Mouse (Mus musculus): ENCODE results near the gene Krtap6-1.
"Not testable (repeated sequence)": the region's sequence is repeated elsewhere in the genome, so short reads cannot be mapped to it uniquely, and the experiment has no call there.

The Krtap6-1 gene

GRCm38 (mm10) chr16:89031399-89031798 lies at the start of gene Krtap6-1:
Gene Krtap6-1, plus strand, starts transcription at chr16:89031699.
- DNase-seq (ENCODE audit: extremely low read depth, insufficient read length, low spot score), result not testable (repeated sequence)

DNA sequence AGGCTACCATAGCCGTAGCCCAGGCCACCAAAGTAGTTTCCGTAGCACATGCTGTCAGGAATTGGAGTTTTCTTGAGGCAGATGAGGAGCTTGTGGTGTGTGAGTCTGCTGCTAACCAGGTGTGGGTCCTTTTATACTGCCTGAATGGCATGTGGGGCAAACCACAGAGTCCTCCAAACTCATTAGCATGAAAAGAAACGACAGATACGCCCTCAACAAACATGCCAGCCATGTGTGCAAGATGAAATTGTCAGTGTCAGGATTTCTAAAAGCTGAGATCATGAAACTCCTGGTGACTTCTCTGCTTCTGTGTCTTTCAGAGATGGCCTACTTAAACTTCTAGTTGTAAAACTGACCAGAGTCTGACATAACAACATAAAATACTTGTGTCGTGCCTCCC lies 20.8 kb upstream of the Krtap6-1 start, which contains the start of gene Krtap22-2:
TSS of gene Krtap22-2 (minus strand) at position 101 of the 400 bp plus-strand sequence.
- no peak for DNase-seq (ENCODE audit: extremely low read depth, insufficient read length, low spot score)

DNA sequence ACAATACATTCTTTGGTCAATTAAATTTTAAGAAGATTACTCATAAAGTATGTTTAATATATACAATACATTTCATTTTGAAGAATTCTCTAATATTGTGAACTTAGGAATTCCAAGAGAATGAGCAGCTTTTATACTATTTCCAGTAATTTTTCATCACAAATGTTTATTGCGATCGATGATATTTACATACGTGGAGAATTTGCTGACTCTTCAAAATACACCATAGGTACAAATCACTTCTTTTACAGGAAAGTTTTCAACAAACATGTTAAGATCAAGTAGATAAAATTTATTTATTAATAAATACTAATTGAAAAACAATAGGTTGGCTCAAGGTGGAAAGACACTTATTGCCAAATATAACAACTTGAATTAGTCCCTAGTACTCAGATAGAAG lies 17.5 kb upstream of the Krtap6-1 start:
- DNase-seq (ENCODE audit: extremely low read depth, insufficient read length, low spot score), result no peak

DNA sequence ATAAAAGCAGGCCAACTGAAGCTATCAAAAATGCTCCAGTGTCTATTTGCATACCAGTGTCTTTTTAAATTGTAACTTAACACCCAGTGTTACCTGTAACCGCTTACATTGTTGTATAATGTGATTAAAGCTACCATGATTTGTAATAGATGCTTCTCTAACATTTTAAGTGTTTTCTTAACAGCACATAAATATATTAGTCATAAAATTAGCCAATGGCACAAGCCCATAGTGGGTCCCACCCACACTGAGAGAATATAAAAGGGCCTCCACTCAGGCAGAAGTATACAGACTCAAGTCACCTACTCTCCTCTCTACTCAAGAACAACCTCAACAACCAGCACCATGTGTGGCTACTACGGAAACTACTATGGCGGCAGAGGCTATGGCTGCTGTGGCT lies 16.5 kb upstream of the Krtap6-1 start, which contains the start of gene Gm10229:
TSS of gene Gm10229 (plus strand) at position 301 of the 400 bp plus-strand sequence.
- not testable (repeated sequence) for DNase-seq (ENCODE audit: extremely low read depth, insufficient read length, low spot score)

- not testable (repeated sequence) for DNase-seq (ENCODE audit: extremely low read depth, insufficient read length, low spot score)
Measured at GRCm38 (mm10) chr16:89041372-89041771, 9.9 kb downstream of the Krtap6-1 start, which contains the start of gene Gm10228. Gene Gm10228, minus strand, starts transcription at chr16:89041472.

GRCm38 (mm10) chr16:89047783-89048182 lies 16.3 kb downstream of the Krtap6-1 start, which contains the start of gene Krtap6-5:
Gene Krtap6-5, minus strand, starts transcription at chr16:89047883.
- no peak for DNase-seq (ENCODE audit: extremely low read depth, insufficient read length, low spot score)

GRCm38 (mm10) chr16:89063902-89064301 lies 32.4 kb downstream of the Krtap6-1 start, which contains the start of gene 1110025L11Rik:
Gene 1110025L11Rik, minus strand, starts transcription at chr16:89064002.
- DNase-seq (ENCODE audit: extremely low read depth, insufficient read length, low spot score), result not testable (repeated sequence)

- not testable (repeated sequence) for DNase-seq (ENCODE audit: extremely low read depth, insufficient read length, low spot score)
Measured at GRCm38 (mm10) chr16:89071041-89071440, 39.5 kb downstream of the Krtap6-1 start.

All from 3134 (cell line).